Mouse (Mus musculus) spleen, postnatal 4 days (tissue): Measurements from ENCODE around the gene Cnga2.

ENCODE experiments used
- DNase-seq, 2 experiments: peaks; one replicate each; pipeline ENCODE4 v3.0.0; 2022; ENCODE audit warnings: low spot score in 2 of 2

Gene Cnga2

GRCm38 (mm10) chrX:72047918-72048317 is 56.3 kb downstream of the Cnga2 start:
- DNase-seq: no peak
